Mouse (Mus musculus): ENCODE data around the gene Rpusd4. TPM values are rescaled to one million over a fixed set of nuclear protein-coding genes. Genes with fewer than 3 reads are reported as not detected.

The Rpusd4 gene
- polyA plus RNA-seq, 1 experiment from 2014 or later: 36.6 TPM

DNA sequence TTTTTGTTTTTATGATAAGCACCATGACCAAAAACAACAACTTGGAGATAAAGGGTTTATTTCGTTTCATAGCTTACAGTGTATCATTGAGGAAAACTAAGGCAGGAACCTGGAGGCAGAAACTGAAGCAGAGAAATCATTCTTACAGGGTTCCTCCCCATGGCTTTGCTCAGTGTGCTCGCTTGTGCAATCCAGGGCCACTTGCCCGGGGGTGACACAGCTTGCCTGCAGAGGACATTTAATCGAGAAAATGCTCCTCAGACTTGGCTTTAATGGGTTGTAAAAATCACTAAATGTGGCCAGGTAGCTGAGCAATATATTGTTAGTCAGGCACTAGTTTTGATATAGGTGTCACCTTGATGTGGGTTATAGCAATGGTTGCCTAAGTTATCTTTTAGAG is 10.8 kb downstream of the Rpusd4 start:
- WGBS: 87% methylated on average over 4 of the region's 4 CpGs

GRCm38 (mm10) chr9:35282006-35282850 is 14.6 kb downstream of the Rpusd4 start:
- Histone ChIP-seq H3K4me2 (ENCODE audit: low read depth, low read length) (no peak overlapping the region), H3K9me3 (replicated peaks; ENCODE audit: control insufficient read depth, low read length) (no peaks in the 10 kb centered on the region), H3K9ac (replicated peaks; ENCODE audit: low read length) (no peak overlapping the region), H3K36me3 (replicated peaks; ENCODE audit: control insufficient read depth, insufficient read depth, low read depth, low read length) (peaks cover 2% of the 10 kb centered on the region; the same call in 1 of the 2 replicates), H3K4me3 (ENCODE audit: low read depth, low read length) (no peak overlapping the region), H3K27ac (replicated peaks; ENCODE audit: low read depth, low read length) (no peak overlapping the region), H3K27me3 (ENCODE audit: control insufficient read depth, insufficient read depth, low read length) (no peaks in the 10 kb centered on the region), H3K4me1 (ENCODE audit: control insufficient read depth, insufficient read depth, low read length) (peaks cover 4% of the 10 kb centered on the region; the same call in 1 of the 2 replicates)
- DNase-seq (ENCODE audit: low spot score): peak; percentile 82
- WGBS: 16% methylated on average over 5 of the region's 5 CpGs
- ATAC-seq (replicated peaks; ENCODE audit: insufficient number of reproducible peaks, low FRiP score, low TSS enrichment, low read depth): no peak

More for the DNA sequence above, 10.8 kb downstream of the Rpusd4 start:
- H3K36me3 ChIP-seq (replicated peaks; ENCODE audit: control insufficient read depth, insufficient read depth, low read depth, low read length): peaks cover 2% of the 10 kb centered on the region; the same call in 1 of the 2 replicates
- H3K4me1 ChIP-seq (ENCODE audit: control insufficient read depth, insufficient read depth, low read length): peaks cover under 1% of the 10 kb centered on the region; the same call in 1 of the 2 replicates
- no peak overlapping the region for H3K4me2 ChIP-seq (ENCODE audit: low read depth, low read length)
- H3K9ac ChIP-seq (replicated peaks; ENCODE audit: low read length): no peak overlapping the region
- H3K27me3 ChIP-seq (ENCODE audit: control insufficient read depth, insufficient read depth, low read length): no peaks in the 10 kb centered on the region
- no peaks in the 10 kb centered on the region for H3K9me3 ChIP-seq (replicated peaks; ENCODE audit: control insufficient read depth, low read length)
- DNase-seq (ENCODE audit: low spot score) (no peak), ATAC-seq (replicated peaks; ENCODE audit: insufficient number of reproducible peaks, low FRiP score, low TSS enrichment, low read depth) (no peak)
- no peak overlapping the region for H3K4me3 ChIP-seq (ENCODE audit: low read depth, low read length)
- H3K27ac ChIP-seq (replicated peaks; ENCODE audit: low read depth, low read length): no peak overlapping the region

- no peak overlapping the region for H3K4me2 ChIP-seq (ENCODE audit: low read depth, low read length)
- no peak overlapping the region for H3K27ac ChIP-seq (replicated peaks; ENCODE audit: low read depth, low read length)
- ATAC-seq (replicated peaks; ENCODE audit: insufficient number of reproducible peaks, low FRiP score, low TSS enrichment, low read depth) (no peak), DNase-seq (ENCODE audit: low spot score) (peak; percentile 38)
- no peak overlapping the region for H3K4me3 ChIP-seq (ENCODE audit: low read depth, low read length)
- H3K27me3 ChIP-seq (ENCODE audit: control insufficient read depth, insufficient read depth, low read length): no peaks in the 10 kb centered on the region
- H3K9me3 ChIP-seq (replicated peaks; ENCODE audit: control insufficient read depth, low read length): no peaks in the 10 kb centered on the region
- 53% methylated on average over 5 of the region's 5 CpGs for WGBS
- H3K4me1 ChIP-seq (ENCODE audit: control insufficient read depth, insufficient read depth, low read length): peaks cover 4% of the 10 kb centered on the region; the same call in 1 of the 2 replicates
- no peak overlapping the region for H3K9ac ChIP-seq (replicated peaks; ENCODE audit: low read length)
- H3K36me3 ChIP-seq (replicated peaks; ENCODE audit: control insufficient read depth, insufficient read depth, low read depth, low read length): peaks cover 2% of the 10 kb centered on the region; the same call in 1 of the 2 replicates
Measured at GRCm38 (mm10) chr9:35282851-35283200, 15.2 kb downstream of the Rpusd4 start.

GRCm38 (mm10) chr9:35283415-35284069 is 15.9 kb downstream of the Rpusd4 start:
- DNase-seq (ENCODE audit: low spot score) (peak; percentile 26), ATAC-seq (replicated peaks; ENCODE audit: insufficient number of reproducible peaks, low FRiP score, low TSS enrichment, low read depth) (peak; percentile 73)
- Histone ChIP-seq H3K4me3 (ENCODE audit: low read depth, low read length) (no peak overlapping the region), H3K4me2 (ENCODE audit: low read depth, low read length) (no peak overlapping the region), H3K9me3 (replicated peaks; ENCODE audit: control insufficient read depth, low read length) (no peaks in the 10 kb centered on the region), H3K27ac (replicated peaks; ENCODE audit: low read depth, low read length) (no peak overlapping the region), H3K9ac (replicated peaks; ENCODE audit: low read length) (no peak overlapping the region), H3K27me3 (ENCODE audit: control insufficient read depth, insufficient read depth, low read length) (no peaks in the 10 kb centered on the region), H3K36me3 (replicated peaks; ENCODE audit: control insufficient read depth, insufficient read depth, low read depth, low read length) (no peaks in the 10 kb centered on the region), H3K4me1 (ENCODE audit: control insufficient read depth, insufficient read depth, low read length) (peaks cover 4% of the 10 kb centered on the region; the same call in 1 of the 2 replicates)
- WGBS: 28% methylated on average over 13 of the region's 13 CpGs

DNA sequence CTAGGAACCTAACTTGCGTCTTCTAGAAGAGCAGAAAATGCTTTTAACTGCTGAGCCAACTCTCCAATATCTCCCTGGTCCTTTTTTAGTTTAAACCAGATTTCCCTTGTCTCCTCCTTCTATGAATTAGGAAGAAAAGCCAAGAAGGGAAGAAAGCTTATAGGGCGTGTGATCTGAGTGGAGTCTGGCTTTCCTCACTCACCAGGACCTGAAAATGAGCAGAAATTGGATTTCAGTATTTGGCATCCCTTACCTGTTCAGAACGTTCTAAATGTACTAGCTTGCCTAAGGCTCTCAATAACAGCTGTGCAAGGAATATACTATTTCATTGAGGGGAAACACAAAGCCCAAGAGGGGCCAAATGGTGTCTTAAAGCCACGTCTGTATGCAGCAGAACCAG is 16.7 kb downstream of the Rpusd4 start:
- Histone ChIP-seq H3K9me3 (replicated peaks; ENCODE audit: control insufficient read depth, low read length) (no peaks in the 10 kb centered on the region), H3K4me1 (ENCODE audit: control insufficient read depth, insufficient read depth, low read length) (peaks cover 4% of the 10 kb centered on the region; the same call in 1 of the 2 replicates), H3K4me3 (ENCODE audit: low read depth, low read length) (no peak overlapping the region), H3K9ac (replicated peaks; ENCODE audit: low read length) (no peak overlapping the region), H3K4me2 (ENCODE audit: low read depth, low read length) (no peak overlapping the region), H3K36me3 (replicated peaks; ENCODE audit: control insufficient read depth, insufficient read depth, low read depth, low read length) (no peaks in the 10 kb centered on the region), H3K27ac (replicated peaks; ENCODE audit: low read depth, low read length) (no peak overlapping the region), H3K27me3 (ENCODE audit: control insufficient read depth, insufficient read depth, low read length) (no peaks in the 10 kb centered on the region)
- ATAC-seq (replicated peaks; ENCODE audit: insufficient number of reproducible peaks, low FRiP score, low TSS enrichment, low read depth) (no peak), DNase-seq (ENCODE audit: low spot score) (no peak)
- 76% methylated on average over 4 of the region's 4 CpGs for WGBS

DNA sequence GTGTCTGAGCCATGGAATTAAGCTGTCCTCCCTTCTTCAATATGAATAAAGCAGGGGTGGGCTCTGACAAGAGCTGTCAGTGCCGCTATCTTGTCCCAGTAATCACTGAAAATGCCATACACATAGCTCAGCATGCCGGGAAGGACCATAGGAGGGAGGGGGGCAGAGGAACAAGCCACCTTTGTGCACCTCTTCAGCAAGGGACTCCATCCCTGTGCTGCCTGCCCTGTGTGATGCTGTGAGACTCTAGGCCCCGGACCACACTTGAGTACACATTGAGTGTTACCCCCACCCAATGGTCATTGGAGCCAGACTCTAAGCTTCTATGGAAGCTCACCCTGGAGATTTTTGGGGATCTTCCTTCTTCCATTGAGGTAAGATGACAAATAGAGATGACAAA is 18.7 kb downstream of the Rpusd4 start:
- Histone ChIP-seq H3K36me3 (replicated peaks; ENCODE audit: control insufficient read depth, insufficient read depth, low read depth, low read length) (no peaks in the 10 kb centered on the region), H3K9ac (replicated peaks; ENCODE audit: low read length) (no peak overlapping the region), H3K4me3 (ENCODE audit: low read depth, low read length) (no peak overlapping the region), H3K27me3 (ENCODE audit: control insufficient read depth, insufficient read depth, low read length) (no peaks in the 10 kb centered on the region), H3K9me3 (replicated peaks; ENCODE audit: control insufficient read depth, low read length) (no peaks in the 10 kb centered on the region), H3K27ac (replicated peaks; ENCODE audit: low read depth, low read length) (no peak overlapping the region), H3K4me1 (ENCODE audit: control insufficient read depth, insufficient read depth, low read length) (peaks cover 4% of the 10 kb centered on the region; the same call in 1 of the 2 replicates), H3K4me2 (ENCODE audit: low read depth, low read length) (no peak overlapping the region)
- ATAC-seq (replicated peaks; ENCODE audit: insufficient number of reproducible peaks, low FRiP score, low TSS enrichment, low read depth) (no peak), DNase-seq (ENCODE audit: low spot score) (no peak)
- 64% methylated on average over 3 of the region's 3 CpGs for WGBS

DNA sequence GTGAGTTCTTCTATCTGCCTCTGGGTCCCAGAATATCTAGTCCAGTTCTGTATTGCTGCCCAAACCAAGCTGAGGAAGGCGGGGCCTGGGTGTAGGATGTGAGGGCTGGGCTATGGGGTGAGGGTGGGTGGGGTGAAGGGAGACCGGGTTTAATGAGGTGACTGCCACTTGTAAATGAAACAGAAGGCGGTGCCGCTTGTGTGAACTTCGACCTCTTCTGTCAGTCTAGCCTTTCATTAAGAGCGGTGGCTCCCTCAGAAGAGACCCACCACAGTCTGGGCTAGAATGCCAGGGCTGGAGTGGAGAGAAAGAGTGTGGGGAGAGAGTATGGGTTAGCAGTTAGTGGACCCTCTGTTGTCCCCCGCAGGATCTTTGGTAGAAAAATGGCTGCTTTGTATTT is 22.3 kb downstream of the Rpusd4 start:
- Histone ChIP-seq H3K36me3 (replicated peaks; ENCODE audit: control insufficient read depth, insufficient read depth, low read depth, low read length) (no peaks in the 10 kb centered on the region), H3K27me3 (ENCODE audit: control insufficient read depth, insufficient read depth, low read length) (no peaks in the 10 kb centered on the region)
- no peak; the same call in 1 of the 2 replicates for ATAC-seq (replicated peaks; ENCODE audit: insufficient number of reproducible peaks, low FRiP score, low TSS enrichment, low read depth)

GRCm38 (mm10) chr9:35290417-35290816 is 22.8 kb downstream of the Rpusd4 start:
- H3K4me1 ChIP-seq (ENCODE audit: control insufficient read depth, insufficient read depth, low read length): no peaks in the 10 kb centered on the region
- H3K4me3 ChIP-seq (ENCODE audit: low read depth, low read length): no peak overlapping the region
- no peak overlapping the region for H3K9ac ChIP-seq (replicated peaks; ENCODE audit: low read length)
- H3K27me3 ChIP-seq (ENCODE audit: control insufficient read depth, insufficient read depth, low read length): no peaks in the 10 kb centered on the region
- H3K27ac ChIP-seq (replicated peaks; ENCODE audit: low read depth, low read length): no peak overlapping the region
- H3K36me3 ChIP-seq (replicated peaks; ENCODE audit: control insufficient read depth, insufficient read depth, low read depth, low read length): no peaks in the 10 kb centered on the region
- ATAC-seq (replicated peaks; ENCODE audit: insufficient number of reproducible peaks, low FRiP score, low TSS enrichment, low read depth) (no peak), DNase-seq (ENCODE audit: low spot score) (no peak)
- H3K9me3 ChIP-seq (replicated peaks; ENCODE audit: control insufficient read depth, low read length): no peaks in the 10 kb centered on the region
- H3K4me2 ChIP-seq (ENCODE audit: low read depth, low read length): no peak overlapping the region
- 91% methylated on average over 3 of the region's 3 CpGs for WGBS

More for the DNA sequence above, 22.3 kb downstream of the Rpusd4 start:
- Histone ChIP-seq H3K4me2 (ENCODE audit: low read depth, low read length) (no peak overlapping the region), H3K9ac (replicated peaks; ENCODE audit: low read length) (no peak overlapping the region), H3K4me3 (ENCODE audit: low read depth, low read length) (no peak overlapping the region), H3K27ac (replicated peaks; ENCODE audit: low read depth, low read length) (no peak overlapping the region), H3K9me3 (replicated peaks; ENCODE audit: control insufficient read depth, low read length) (no peaks in the 10 kb centered on the region), H3K4me1 (ENCODE audit: control insufficient read depth, insufficient read depth, low read length) (no peaks in the 10 kb centered on the region)
- WGBS: 23% methylated on average over 7 of the region's 7 CpGs
- DNase-seq (ENCODE audit: low spot score): no peak
